In the genomic region with DNA sequence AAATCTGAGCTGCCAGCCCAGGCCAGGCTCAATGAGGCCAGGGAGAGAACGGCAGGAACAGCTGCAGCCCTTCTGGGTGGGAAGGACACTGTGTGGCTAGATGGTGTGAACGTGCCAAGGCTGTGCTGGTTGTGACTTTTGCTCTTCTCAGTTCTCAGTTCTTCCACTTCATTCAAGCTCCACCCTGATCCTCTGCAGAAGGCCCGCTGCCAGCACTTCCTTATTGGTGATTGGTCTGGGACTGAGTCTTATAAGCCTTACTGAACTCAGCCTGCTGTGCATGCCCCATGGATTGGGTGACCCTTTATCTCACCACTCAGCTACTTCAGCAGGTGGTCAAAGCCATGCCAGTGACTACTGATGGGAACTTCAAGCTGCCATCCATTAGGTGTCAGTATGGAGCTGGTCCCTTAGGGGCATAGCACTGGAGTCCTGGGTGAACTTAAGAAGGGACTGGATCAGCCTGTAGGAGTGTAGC, we compare ENCODE assay signal across 7 mouse cellular contexts. TPM values are rescaled to one million over a fixed set of nuclear protein-coding genes. Genes with fewer than 3 reads are reported as not detected.
DNase-seq lines count a peak whose midpoint lies in the region; ATAC-seq and TF ChIP-seq lines count a peak whose summit lies in the region.

No protein-coding gene starts in this region.

- no peaks in the 10 kb centered on the region for H3K27me3 ChIP-seq in kidney, postnatal 0 days (ENCODE audit: insufficient read depth, low read length)
- H3K27me3 ChIP-seq in kidney, embryonic 16.5 days (ENCODE audit: insufficient read depth, low read length), result peaks cover 14% of the 10 kb centered on the region; the same call in 1 of the 2 replicates
- H3K27me3 ChIP-seq in hindbrain, embryonic 12.5 days, result peaks cover 8% of the 10 kb centered on the region; the same call in 1 of the 2 replicates

- ATAC-seq in kidney, postnatal 0 days (replicated peaks; ENCODE audit: low FRiP score, low read depth), result no peak
- no peak for ATAC-seq in kidney, embryonic 16.5 days (ENCODE audit: low FRiP score, low TSS enrichment)
- ATAC-seq in megakaryocyte-erythroid progenitor cell, adult 5-6 weeks (replicated peaks; ENCODE audit: low FRiP score, low TSS enrichment, poor library complexity, severe bottlenecking), result peak; percentile 71
- ATAC-seq in hindbrain, embryonic 12.5 days (ENCODE audit: low FRiP score), result no peak

- no peaks in the 10 kb centered on the region for H3K9me3 ChIP-seq in kidney, postnatal 0 days (replicated peaks; ENCODE audit: low read length)
- H3K9me3 ChIP-seq in kidney, embryonic 16.5 days (ENCODE audit: low read length), result no peaks in the 10 kb centered on the region
- H3K9me3 ChIP-seq in hindbrain, embryonic 12.5 days (replicated peaks), result no peaks in the 10 kb centered on the region

- H3K27ac ChIP-seq in kidney, postnatal 0 days, result no peak overlapping the region
- H3K27ac ChIP-seq in kidney, embryonic 16.5 days (ENCODE audit: low read length), result no peak overlapping the region
- no peak overlapping the region for H3K27ac ChIP-seq in hindbrain, embryonic 12.5 days

- 42% methylated on average over 3 of the region's 3 CpGs for WGBS in kidney, postnatal 0 days
- WGBS in kidney, embryonic 16.5 days, result 62% methylated on average over 3 of the region's 3 CpGs
- WGBS in hindbrain, embryonic 12.5 days, result 70% methylated on average over 3 of the region's 3 CpGs

- TF ChIP-seq CTCF in kidney, postnatal 0 days (IDR thresholded peaks at IDR 0.05; ENCODE audit: low read depth), result peak; percentile 44

- H3K9ac ChIP-seq in kidney, postnatal 0 days (ENCODE audit: low read depth, low read length), result no peak overlapping the region
- H3K9ac ChIP-seq in kidney, embryonic 16.5 days (replicated peaks; ENCODE audit: low read length), result no peak overlapping the region
- no peak overlapping the region for H3K9ac ChIP-seq in hindbrain, embryonic 12.5 days

- H3K36me3 ChIP-seq in kidney, postnatal 0 days (ENCODE audit: insufficient read depth, low read length), result no peaks in the 10 kb centered on the region
- no peaks in the 10 kb centered on the region for H3K36me3 ChIP-seq in kidney, embryonic 16.5 days (ENCODE audit: insufficient read depth, low read length)
- H3K36me3 ChIP-seq in hindbrain, embryonic 12.5 days, result no peaks in the 10 kb centered on the region

- H3K4me2 ChIP-seq in kidney, postnatal 0 days (ENCODE audit: low read length), result no peak overlapping the region
- H3K4me2 ChIP-seq in kidney, embryonic 16.5 days (replicated peaks; ENCODE audit: low read depth, low read length), result no peak overlapping the region
- no peak overlapping the region for H3K4me2 ChIP-seq in hindbrain, embryonic 12.5 days (replicated peaks)

- no peak overlapping the region for H3K4me3 ChIP-seq in kidney, postnatal 0 days (replicated peaks; ENCODE audit: low read depth, low read length)
- no peak overlapping the region for H3K4me3 ChIP-seq in kidney, embryonic 16.5 days (ENCODE audit: low read length)
- H3K4me3 ChIP-seq in hindbrain, embryonic 12.5 days, result no peak overlapping the region

- no peaks in the 10 kb centered on the region for H3K4me1 ChIP-seq in kidney, postnatal 0 days (replicated peaks; ENCODE audit: insufficient read depth, low read length)
- no peaks in the 10 kb centered on the region for H3K4me1 ChIP-seq in kidney, embryonic 16.5 days (ENCODE audit: insufficient read depth, low read length)
- no peaks in the 10 kb centered on the region for H3K4me1 ChIP-seq in hindbrain, embryonic 12.5 days

- DNase-seq in kidney, postnatal 0 days (ENCODE audit: low spot score), result peak; percentile 12
- DNase-seq in ZHBTc4 (ENCODE audit: low read depth, low spot score), result peak; percentile 15
- peak; percentile 53 for DNase-seq in gastrocnemius, postnatal 10 days
- DNase-seq in adrenal gland, adult 8-10 months, result no peak

RNA-seq across cellular contexts. Expression of a gene that starts 23.6 kb away (rescaled TPM):
- 0.11 and 0.22 TPM in 2 replicates for polyA plus RNA-seq in kidney, postnatal 0 days (2015; fragmentation: Nextera tagmentation; extraction: Ambion mirVana)
- 0.19 TPM in 2 replicates for polyA plus RNA-seq in kidney, embryonic 16.5 days (2015; fragmentation: Nextera tagmentation; extraction: Ambion mirVana)
- total RNA-seq in gastrocnemius, postnatal 10 days (2021), result 1 to 10 TPM; 7.8 to 8.4 TPM
- total RNA-seq in megakaryocyte-erythroid progenitor cell, adult 5-6 weeks (2014; fragmentation: Nextera tagmentation), result not detected in 2 replicates
- not detected in 2 replicates for total RNA-seq in megakaryocyte-erythroid progenitor cell, adult 5-6 weeks (2017)
- polyA plus RNA-seq in hindbrain, embryonic 12.5 days (2016; fragmentation: Nextera tagmentation; extraction: Ambion mirVana), result 1.6 and 1.7 TPM in 2 replicates
- total RNA-seq in adrenal gland, adult 8-10 months (2022), result 100 to 1,000 TPM in 1 of 4 experiments, 10 to 100 TPM in 3; 68.5 to 100 (median 79.5) TPM

RNA-seq across cellular contexts. Expression of a gene that starts 43.0 kb away (rescaled TPM):
- polyA plus RNA-seq in kidney, postnatal 0 days (2015; fragmentation: Nextera tagmentation; extraction: Ambion mirVana), result 90.4 and 93.4 TPM in 2 replicates
- polyA plus RNA-seq in kidney, embryonic 16.5 days (2015; fragmentation: Nextera tagmentation; extraction: Ambion mirVana), result 98.7 and 109 TPM in 2 replicates
- 100 to 1,000 TPM; 303 to 408 TPM for total RNA-seq in gastrocnemius, postnatal 10 days (2021)
- total RNA-seq in megakaryocyte-erythroid progenitor cell, adult 5-6 weeks (2014; fragmentation: Nextera tagmentation), result 5.3 TPM in 1 of 2 replicates, not detected in the other
- 0.50 and 2.4 TPM in 2 replicates for total RNA-seq in megakaryocyte-erythroid progenitor cell, adult 5-6 weeks (2017)
- polyA plus RNA-seq in hindbrain, embryonic 12.5 days (2016; fragmentation: Nextera tagmentation; extraction: Ambion mirVana), result 43.9 and 49.2 TPM in 2 replicates
- 100 to 1,000 TPM; 251 to 364 (median 310) TPM for total RNA-seq in adrenal gland, adult 8-10 months (2022)

Comparison
In these comparisons a context has a peak if more than half of its experiments do, and no peak if none do; other contexts are left out.
1. RNA of a gene that starts 23.6 kb away (total RNA-seq): 68.5 to 100 TPM in adrenal gland, adult 8-10 months and 7.8 to 8.4 TPM in gastrocnemius, postnatal 10 days; not detected in megakaryocyte-erythroid progenitor cell, adult 5-6 weeks; every median in the first group is over 4 times any median in the second.
2. RNA of a gene that starts 43.0 kb away (total RNA-seq): 303 to 408 TPM in gastrocnemius, postnatal 10 days and 251 to 364 TPM in adrenal gland, adult 8-10 months; 0.50 to 5.3 TPM in megakaryocyte-erythroid progenitor cell, adult 5-6 weeks; every median in the first group is over 10 times any median in the second.